Mouse (Mus musculus) adrenal gland, adult 2 months (tissue): ENCODE results near the gene Smim26. TPM values are rescaled to one million over a fixed set of nuclear protein-coding genes. Genes with fewer than 3 reads are reported as not detected.
"Not testable (repeated sequence)": the region's sequence is repeated elsewhere in the genome, so short reads cannot be mapped to it uniquely, and the experiment has no call there.

Experiments used
- DNase-seq: peaks from one replicate; pipeline ENCODE4 v3.0.0; 2021
- long read RNA-seq: library from polyadenylated mRNA; stranded (forward); transcript quantifications from one replicate; pipeline ENCODE4 v2.0.0, GENCODE M21; 2021
- polyA plus RNA-seq: library from polyadenylated mRNA; depleted of rRNA; stranded (reverse); fragments of >200 nt; gene quantifications from 2 replicates; pipeline ENCODE4 v1.2.3, GENCODE M21; 2012; rRNA removed
- total RNA-seq, 2 experiments: library from RNA; stranded (reverse); gene quantifications; 2 replicates each; pipeline ENCODE4 v1.2.3; 2021

Smim26 gene
- total RNA-seq (10 to 100 TPM; 33.8 to 63.6 TPM), polyA plus RNA-seq (0.31 and 0.38 TPM in 2 replicates)
- long read RNA-seq, transcript Smim26-201 (2 exons, 471 nt) = major isoform, 17 of 19 reads
- long read RNA-seq, partial matches to known transcripts = 1 of 19 reads
- long read RNA-seq, other reads (novel, unspliced or antisense) = 1 of 19 reads

DNA sequence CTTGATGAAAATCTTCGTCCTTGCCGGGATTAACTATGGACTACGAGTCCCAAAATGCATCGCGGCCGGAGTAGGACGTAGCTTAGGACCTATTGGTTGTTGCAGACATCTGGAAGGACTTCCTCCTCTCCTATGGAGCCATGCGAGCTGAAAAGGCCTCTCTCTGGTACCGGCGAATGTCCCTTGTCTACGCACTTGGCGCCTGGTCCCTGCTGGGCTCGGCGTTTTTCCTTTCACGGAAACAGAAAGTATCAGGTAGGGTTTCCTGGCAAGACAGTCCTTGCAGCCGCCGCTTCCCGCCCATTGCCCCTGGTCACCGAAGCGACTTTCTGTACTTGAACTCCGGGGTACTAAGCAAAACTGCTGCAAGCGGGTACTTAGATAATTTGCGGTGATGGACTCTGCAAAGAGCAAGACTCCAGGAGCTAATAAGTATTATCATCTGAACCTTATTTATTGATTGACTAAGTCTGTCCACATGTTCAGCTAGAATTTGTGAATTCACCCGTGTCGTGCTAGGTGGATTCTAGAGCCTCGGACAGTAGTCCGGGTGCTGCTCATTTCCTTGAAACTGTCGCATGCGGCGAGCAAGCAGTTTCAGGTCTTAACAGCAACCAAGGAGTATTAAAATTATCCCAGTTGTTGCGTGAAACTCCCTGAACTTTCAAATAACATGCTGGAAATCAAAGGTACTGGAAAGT lies at the start of gene Smim26:
Gene Smim26 (plus strand): TSS at position 104 of the 701 bp plus-strand sequence.
- DNase-seq = peak; percentile 88

DNA sequence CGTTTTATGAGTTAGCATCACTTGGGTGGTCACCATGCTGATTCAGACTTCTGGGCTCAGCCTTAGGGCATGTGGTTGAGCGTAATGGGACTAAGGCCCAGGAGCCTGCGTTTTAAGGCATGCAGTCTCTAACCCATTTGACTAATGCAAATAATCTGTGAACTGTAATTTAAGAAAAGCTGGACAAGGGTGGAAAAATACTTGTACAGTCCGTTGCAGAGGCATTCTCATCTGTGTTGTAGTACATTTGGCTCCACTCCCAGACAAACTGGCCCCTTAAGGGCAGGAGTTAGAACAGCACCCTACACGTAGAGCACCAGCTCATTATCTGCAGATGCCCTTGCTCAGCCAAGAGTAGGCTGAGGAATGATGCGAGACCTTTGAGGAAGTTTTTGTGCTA lies 49.2 kb upstream of the Smim26 start:
- peak; percentile 28 for DNase-seq

DNA sequence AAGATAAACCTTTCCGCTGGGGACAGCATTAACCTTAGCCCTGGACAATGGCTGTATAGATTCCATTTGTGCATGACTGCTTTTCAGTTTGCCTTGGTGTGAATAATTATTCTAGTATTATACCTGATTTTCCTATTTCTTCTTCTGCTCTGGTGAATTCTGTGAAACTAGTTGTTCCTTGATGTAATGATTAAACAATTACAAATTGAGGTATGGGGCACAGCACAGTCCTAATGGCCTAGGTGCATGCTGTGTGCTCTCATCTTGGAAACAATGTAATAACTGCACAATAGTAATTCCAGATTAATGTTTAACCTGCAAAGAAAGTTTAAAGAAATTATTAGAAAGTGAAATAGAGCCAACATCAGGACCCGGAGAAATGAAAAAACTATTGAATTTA lies 48.8 kb upstream of the Smim26 start:
- no peak for DNase-seq

DNA sequence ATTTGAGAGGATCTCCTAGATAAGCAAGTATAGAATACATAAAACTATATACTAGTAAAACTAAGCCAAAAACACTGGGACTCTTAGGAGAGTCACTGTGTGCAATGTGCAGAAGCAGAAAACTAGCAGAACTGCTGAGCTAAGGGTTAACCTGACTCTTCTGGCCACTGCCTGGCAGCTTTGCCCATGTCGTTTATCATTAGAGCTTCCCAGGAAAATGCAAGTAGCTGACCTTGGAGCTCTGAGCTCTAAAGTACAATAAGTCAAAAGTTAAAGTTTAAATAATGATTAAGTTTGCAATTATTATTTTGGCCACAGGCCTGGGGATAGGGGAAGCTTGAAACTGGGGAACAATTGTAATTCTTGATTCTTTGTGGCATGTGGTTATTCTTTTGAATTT lies 48.4 kb upstream of the Smim26 start:
- DNase-seq = peak; percentile 40

DNA sequence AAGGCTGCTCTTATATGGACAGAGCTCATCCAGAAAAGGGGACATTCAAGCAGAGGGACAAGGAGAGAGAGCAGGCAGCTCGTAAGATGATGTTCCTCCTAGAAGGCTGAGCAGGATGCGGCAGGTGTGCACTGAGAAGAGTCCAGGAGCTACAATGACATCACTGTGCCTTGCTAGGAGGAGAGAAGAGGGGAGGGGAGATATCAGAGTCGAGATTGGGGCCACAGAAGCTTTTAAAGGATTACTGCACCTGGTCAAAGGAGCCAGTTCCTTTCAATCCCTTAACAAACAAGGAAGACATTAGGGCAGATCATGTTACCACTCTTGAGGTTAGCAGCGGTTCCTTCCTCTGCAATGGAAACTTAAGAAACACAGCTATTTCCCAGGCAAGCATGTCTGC lies 46.3 kb upstream of the Smim26 start:
- DNase-seq = no peak

DNA sequence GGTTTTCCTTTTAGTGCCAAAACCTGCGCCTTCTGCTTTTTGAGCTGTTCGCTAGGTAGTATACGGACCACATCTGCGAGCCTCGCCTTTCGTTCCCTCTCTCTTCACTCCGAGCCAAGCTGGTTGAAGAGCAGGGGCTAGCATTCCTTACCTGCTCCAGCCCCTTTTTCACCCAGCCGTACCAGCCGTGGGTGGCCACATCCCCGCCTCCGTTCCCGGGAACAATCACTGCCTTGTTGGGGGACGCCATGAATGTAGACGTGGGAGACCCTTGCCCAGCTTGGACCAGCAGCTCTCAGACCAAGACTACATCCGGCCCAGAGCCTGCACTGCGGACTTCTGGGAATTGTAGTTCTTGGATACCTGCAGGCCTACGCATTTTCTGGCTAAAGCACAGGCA lies 43.3 kb upstream of the Smim26 start, which contains the start of gene Rbbp9:
Gene Rbbp9 (minus strand): TSS at position 341 of the 400 bp plus-strand sequence.
- DNase-seq = peak; percentile 76

DNA sequence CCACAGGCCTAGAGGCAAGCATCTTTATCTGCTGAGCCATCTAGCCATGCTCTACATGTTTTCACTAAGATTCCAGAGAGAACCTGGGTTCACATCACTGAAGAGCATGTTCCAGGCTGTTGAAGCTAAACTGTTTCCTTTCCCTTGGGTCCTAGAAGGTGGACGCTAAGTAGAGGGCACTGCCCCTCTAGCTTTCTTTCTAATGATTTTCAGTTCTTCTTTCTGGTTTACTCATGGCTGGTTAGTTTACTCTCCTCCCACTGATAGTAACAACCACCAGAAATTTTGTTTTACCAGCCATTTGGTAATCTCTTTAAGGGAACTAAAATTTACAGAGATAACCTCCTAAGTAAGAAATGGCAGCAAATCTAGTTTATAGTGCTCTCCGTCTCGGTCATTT lies 39.9 kb upstream of the Smim26 start:
- no peak for DNase-seq

DNA sequence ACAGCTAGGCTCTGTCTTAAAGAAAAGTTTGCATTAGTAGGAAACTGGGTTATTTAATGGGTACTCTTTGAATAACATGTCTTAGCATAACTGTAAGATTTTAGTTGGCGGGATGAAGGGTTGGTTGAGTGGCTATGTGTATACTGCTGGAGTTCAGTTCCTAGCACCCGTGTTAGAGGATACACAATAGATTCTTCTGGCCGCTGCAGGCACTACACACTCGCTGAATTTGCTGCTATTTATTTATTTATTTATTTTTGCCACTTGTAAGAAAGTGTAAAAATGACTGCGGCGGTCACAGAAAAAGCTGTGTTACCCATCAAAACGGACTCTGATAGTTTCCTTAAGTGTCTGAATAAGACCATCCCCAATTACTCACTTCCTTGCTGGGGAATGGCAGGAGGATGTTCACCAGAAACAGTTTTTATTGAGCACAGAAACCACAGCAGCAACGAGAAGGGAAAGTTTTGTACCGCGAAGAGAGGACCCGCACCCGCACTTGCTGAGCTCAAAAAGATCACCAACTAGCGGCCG lies 38.5 kb upstream of the Smim26 start:
- DNase-seq = no peak

DNA sequence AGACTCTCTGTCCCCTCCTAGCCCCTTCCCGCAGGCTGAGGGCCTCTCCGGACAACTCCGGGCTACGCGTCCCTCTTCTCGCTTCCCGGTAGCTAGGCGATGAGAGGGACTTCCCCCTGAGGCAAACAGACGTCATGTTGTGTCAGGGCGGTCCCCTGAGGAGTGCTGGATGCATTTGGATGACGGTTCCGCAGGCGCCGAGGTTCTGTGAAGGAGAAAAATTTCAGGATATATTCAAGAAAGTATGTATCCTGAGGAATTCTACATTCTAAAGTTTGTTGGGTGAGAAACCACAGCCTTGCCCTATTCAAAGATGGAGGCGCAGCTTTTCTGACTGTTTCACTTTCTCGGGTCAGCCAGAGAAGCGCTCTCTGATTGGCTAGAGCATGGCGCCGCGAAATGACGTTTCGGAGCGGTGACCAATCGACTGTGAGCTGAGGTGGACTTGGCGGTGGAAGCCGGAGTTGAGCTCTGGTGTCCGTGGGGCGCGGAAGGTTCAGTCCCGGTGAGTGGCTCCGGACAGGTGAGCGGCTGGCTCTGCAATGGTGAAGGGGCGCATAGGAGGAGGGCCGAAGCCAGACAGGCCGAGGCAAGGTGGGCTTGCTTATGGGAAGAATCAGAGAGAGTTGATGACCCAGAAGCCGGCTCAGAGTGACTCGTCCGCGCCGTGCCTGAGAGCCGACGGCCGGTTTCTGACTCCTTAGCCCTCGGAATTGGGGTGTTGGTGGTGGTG lies 37.9 kb upstream of the Smim26 start, which contains the start of gene Sec23b:
Gene Sec23b (plus strand): TSS at position 410 of the 733 bp plus-strand sequence.
- DNase-seq = peak; percentile 98

DNA sequence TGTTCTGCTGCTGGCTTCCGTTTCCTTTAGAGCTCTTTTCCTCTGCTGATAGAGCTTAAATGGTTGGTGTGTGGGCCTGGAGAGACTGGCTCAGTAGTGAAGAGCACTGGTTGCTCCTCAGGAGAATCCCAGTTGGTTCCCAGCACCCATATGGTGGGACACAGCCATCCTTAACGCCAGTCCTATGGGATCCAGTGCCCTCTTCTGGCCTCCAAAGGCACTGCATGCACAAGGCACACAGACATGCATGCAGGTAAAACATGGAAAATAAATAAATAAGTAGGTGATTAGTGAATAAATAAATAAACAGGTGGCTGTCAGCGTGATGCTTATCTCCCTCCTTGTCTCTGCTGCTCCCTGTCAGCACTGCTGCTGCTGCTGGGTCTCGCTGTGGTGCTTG lies 5.1 kb upstream of the Smim26 start:
- DNase-seq = no peak

DNA sequence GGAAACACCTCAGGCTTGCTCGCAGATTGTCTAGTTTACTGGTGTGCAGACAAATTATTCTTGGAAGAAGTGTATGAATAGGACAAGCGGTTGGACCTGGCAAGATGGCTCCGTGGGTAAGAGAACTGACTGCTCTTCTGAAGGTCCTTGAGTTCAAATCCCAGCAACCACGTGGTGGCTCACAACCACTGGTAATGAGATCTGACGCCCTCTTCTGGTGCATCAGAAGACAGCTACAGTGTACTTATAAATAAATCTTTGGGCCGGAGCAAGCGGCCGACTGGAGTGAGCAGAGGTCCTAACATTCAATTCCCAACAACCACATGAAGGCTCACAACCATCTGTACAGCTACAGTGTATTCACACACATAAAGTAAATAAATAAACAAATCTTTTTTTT lies 818 bp upstream of the Smim26 start:
- not testable (repeated sequence) for DNase-seq

DNA sequence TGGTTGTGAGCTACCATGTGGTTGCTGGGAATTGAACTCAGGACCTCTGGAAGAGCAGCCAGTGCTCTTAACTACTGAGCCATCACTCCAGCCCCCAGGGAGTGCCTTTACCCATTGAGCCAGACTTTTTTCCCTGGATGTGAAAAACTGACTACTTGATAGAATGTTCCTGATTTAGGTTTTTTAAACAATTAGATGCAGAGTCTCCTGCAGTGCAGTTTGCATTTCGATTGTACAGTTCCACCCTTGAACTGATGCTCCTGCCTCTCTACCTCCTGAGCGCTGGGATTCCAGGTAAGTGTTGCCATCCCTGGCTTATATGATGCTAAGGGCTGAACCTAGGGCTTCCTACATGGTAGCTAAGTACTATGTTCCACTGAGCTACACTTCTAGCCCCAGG lies 4.2 kb downstream of the Smim26 start:
- no peak for DNase-seq

DNA sequence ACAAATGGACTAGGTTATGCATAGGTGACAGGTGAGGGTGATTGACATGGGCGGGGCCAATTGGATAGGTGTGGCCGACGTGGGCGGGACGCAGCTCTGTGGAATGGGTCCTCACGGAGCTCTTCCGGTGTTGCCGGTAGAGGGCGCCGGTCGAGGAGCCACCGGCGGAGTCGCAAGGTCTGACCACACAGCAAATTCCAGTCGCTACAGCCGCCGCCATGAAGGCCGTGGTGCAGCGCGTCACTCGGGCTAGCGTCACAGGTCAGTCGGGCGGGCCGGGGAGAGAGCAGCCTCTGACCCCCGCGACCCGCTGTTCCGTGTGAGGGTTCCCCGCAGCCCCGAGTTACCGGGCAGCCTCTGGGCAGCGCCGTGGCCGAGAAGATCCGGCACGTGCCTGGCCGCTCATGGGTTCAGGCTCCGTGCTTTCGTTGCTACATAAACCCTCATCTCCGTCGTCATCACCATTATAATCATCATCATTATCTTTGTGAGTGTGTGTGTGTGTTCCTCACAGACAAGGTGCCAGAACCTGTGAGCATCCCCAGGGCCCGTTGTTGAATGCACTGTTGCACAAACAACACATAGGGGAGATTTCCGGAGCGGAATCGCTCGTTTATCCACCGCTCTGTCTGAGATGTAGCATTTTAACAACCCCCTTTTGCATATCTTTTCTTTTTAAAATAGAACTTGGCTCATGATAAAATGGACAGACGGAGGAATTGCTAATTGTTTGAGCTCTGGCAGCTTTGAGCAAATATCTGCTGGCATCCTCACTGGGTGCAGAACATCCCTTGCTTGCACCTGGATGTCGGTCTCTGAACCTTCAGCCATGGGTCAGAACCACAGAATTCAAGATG lies 6.2 kb downstream of the Smim26 start, which contains the start of gene Dtd1:
Gene Dtd1 (plus strand): TSS at position 67 of the 857 bp plus-strand sequence.
- peak; percentile 93 for DNase-seq

DNA sequence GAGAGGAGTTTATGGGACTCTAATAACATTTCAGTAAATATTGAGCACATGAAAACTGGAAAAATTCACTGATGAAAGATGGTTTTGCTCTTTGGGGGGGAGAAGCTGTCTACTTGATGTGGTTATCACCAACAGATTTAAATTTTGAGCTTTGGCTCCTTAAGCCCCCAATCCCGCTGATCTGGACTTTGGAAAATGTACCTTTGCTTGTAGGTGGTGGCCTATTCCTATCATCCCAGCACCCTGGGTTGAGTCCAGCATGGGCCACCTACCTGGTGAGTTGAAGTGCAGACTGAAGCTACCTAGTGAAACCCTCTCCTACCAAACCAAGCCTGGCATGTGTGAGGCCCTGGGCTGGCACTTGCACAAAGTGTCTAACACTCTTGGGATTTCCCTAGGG lies 7.7 kb downstream of the Smim26 start:
- DNase-seq = no peak

DNA sequence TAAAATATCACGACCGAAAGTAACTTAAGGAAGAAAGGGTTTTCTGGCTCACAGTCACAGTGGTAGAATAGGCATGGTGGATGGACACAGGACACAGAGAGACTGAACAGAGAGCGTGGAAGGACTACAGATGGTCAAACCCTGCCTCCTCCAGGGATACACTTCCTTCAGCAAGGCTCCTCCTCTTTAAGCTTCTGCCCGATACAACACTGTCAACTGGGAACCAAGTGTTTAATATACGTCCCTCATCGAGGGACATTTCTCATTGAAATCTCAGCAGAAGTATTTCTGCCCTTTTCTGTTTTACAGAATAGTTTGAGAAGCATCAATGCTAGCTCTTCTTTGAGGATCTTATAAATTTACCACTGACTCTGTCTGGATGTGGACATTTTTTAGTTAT lies 20.1 kb downstream of the Smim26 start:
- no peak for DNase-seq

DNA sequence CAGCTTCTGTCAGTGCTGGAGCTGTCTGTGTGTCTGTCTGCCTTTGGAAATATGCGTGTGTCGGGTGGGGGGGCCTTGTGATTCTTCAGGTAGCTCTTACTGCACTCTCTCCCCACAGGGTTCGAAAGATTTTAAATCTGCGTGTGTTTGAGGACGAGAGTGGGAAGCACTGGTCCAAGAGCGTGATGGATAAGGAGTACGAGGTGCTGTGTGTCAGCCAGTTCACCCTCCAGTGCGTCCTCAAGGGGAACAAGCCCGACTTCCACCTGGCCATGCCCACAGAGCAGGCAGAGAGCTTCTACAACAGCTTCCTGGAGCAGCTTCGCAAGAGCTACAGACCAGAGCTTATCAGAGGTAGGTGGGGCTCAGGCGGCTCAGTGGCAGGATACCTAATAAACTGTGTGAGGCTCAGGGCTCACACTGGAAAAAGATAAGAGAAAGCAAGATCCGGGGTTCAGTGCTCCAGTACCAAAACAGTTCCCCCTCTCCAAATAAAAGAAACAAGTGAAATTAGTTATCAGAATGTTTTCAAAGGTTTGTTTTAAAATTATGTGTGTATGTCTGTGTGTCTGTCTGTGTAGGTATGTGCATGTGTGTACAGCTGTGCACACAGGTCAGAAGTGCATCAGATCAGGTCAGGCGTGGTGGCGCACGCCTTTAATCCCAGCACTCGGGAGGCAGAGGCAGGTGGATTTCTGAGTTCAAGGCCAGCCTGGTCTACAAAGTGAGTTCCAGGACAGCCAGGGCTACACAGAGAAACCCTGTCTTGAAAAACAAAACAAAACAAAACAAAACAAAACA lies 23.4 kb downstream of the Smim26 start:
- no peak for DNase-seq

DNA sequence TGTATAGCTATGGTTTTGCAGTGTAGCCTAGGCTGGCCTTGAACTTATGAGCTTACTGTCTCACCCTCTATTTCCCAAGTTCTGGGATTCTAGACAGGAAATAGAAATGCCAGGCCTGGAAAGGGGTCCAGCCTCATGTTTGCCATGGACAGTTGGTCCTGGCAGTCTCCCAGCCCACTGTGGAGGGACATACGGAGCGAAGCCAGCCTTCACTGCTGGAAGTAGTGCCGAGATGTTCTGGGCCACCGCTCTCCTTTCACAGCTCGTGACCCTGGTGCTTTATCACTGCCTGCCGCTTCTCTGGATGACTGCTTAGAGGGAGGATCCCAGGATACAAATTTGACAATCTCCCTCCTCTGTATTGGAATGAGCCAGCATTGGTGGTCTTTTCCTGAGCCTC lies 27.6 kb downstream of the Smim26 start:
- DNase-seq = no peak

DNA sequence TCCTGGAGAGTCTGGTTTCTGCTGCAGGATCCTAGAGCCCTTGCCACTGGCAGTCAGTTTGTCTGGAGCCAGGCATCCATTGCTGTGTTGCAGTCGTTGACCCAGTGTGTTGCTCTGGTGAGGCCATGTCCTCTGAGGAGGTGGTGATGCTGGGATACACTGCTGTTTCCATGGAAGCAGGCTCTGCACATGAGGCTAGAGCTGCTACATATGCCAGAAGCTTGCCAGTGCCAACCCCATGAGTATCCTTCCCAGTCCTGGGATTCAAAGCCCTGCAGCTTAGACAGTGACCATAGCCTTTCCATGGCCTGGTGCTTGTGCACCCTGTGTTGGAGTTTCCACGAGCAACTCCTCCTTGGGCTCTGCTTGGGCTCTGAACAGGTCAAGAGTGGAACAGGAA lies 39.7 kb downstream of the Smim26 start:
- DNase-seq = no peak

DNA sequence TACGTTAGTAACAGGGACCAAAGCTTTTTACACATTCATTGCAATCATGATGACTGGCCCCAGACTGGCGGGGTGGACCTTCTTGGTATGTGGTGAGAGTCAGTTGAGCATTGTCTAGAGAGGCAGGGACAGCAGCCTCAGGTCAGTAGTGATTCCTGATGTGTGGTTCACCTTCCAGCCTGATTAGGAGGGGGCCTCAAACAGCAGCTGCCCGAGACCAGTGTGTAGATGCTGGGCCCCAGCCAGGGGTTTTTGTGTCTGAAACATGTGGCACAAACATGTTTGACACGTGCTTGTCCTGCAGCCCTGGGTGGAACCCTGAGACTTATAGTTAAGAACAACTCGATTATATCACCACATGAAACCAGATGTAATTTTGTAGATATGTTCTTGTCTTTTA lies 40.4 kb downstream of the Smim26 start:
- no peak for DNase-seq

DNA sequence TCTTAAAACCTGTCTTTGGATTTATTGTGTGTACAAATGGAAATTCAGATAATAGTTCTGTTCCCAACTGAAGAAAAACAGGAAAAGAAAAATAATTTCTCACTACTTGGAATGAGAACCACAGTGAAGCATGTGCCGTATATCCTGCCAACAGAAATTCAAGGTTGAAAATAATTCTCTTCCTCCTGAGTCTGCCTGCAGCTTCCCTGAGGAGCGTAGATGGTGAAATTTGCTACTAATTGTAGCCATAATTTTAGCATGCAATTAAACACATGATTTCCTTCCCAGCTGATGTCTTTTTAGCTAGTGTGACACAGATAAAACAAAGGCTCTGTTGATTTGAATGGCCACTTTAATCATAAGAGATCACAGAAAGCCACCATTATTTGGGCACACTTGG lies 40.9 kb downstream of the Smim26 start:
- DNase-seq = no peak
